Mouse (Mus musculus): ENCODE measurements at regions not wholly inside any gene's neighbourhood (a gene's known extent, or its start where the extent isn't known, plus 50 kb on each side); places are given as distances from the start of the nearest gene placed in this dataset.

- in situ Hi-C loops (cut with MboI, MseI): no loop called here
These were observed 76.8 kb upstream of the Sfrp2 start for GRCm38 (mm10) chr3:83689068-83689976.

- in situ Hi-C loops (cut with MboI, MseI): no loop called here
These were observed 71.6 kb upstream of the Sfrp2 start for GRCm38 (mm10) chr3:83694505-83694904.

- in situ Hi-C loops (cut with MboI, MseI): no loop called here
These were observed 66.4 kb upstream of the Sfrp2 start for GRCm38 (mm10) chr3:83699751-83700150.

DNA sequence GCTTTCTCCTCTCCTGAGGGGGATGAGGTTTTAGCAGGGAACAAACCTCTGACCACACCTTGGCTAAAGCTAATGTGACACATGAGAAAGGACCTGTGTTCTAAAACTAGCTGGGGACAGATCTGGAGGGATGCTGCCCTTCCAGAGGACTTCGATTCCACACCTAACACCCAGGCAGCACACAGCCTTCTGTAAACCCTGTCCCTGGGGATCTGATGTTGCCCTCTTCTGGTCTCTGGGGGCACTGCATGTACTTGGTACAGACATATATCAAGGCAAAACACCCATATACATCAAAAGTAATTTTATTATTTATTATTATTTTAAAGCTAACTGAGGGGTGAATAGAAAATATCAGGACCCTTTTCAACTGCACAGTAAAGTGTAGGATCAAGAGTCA is 65.0 kb upstream of the Sfrp2 start:
- in situ Hi-C loops (cut with MboI, MseI): no loop called here

DNA sequence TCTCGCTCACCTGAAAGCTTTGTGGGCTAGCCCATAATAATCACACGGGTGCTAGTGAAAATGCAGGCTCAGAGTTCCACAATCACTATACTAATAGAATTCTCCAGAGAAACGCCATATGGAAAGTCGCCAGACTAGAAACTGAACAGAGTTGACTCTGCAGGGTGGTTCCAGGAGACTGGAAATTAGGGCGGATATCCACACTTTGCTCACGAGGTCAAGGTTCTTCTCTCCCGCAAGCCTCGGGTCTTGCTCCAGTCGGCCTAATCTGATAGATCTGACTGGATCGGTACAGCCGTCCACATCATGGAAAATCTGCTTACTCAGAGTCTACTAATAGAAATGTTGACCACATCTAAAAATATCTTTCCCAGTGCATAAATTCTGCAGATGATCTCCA is 61.6 kb upstream of the Sfrp2 start:
- in situ Hi-C loops (cut with MboI, MseI): no loop called here

GRCm38 (mm10) chr3:83705253-83705652 is 60.9 kb upstream of the Sfrp2 start:
- in situ Hi-C loops (cut with MboI, MseI): loop anchor here (5.0 kb wide), 1 partner anchor 57 kb away; no protein-coding TSS in a partner anchor

DNA sequence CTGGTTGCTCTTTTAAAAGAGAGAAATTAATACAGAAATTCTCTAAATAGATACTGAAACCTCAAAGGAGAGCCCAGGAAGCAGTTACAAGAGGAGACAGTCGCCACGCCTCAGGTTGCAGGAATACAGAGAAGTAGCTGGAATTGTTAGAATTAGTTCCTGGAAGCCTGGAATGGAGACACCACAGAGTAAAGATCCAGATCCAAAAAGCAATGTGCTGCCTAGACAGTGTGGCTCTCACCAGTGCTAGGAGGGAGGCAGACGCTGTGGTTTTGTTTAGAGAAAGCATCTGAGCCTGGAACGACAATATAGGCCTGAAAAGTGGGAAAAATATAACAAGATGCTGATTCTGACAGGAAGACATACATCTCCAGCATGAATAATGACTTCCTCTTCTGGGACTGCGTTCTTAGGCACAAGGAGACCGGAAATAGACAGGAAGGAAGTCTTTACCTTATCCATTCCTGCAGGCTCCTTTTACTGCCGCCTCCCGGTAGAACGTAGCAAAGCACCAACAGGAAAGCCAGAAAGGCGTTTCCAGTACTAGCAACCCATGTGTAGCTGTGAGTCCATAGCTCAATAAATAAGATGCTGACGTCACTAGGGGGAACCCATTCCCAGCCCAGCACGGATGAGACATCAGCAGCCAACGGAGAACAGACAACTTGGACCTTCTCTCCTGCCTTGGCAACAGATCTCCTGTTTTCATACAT is 59.4 kb upstream of the Sfrp2 start:
- in situ Hi-C loops (cut with MboI, MseI): loop anchor here (5.0 kb wide), 1 partner anchor 56 kb away; no protein-coding TSS in a partner anchor

GRCm38 (mm10) chr3:83707278-83707677 is 58.8 kb upstream of the Sfrp2 start:
- in situ Hi-C loops (cut with MboI, MseI): loop anchor here (5.0 kb wide), 1 partner anchor 55 kb away; no protein-coding TSS in a partner anchor

DNA sequence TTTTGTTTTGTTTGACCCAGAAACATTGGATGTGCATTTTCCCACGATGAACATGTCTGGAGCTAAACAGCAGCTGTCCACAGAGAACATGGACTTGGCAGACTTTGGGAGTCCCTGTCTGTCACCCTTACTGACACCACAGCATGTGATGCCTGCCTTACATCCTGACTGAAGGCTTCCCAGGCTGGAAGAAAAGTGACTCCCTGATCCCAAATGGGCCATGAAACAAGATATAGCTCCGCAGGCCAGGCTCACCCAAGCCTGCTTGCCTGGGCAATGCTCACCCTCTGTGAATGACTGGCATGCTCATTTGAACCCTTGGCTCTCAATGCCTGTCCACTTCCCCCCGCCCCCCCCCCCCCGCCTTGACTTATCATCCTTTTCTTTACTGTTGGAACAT is 57.1 kb upstream of the Sfrp2 start:
- in situ Hi-C loops (cut with MboI, MseI): loop anchor here (5.0 kb wide), 1 partner anchor 53 kb away; no protein-coding TSS in a partner anchor

DNA sequence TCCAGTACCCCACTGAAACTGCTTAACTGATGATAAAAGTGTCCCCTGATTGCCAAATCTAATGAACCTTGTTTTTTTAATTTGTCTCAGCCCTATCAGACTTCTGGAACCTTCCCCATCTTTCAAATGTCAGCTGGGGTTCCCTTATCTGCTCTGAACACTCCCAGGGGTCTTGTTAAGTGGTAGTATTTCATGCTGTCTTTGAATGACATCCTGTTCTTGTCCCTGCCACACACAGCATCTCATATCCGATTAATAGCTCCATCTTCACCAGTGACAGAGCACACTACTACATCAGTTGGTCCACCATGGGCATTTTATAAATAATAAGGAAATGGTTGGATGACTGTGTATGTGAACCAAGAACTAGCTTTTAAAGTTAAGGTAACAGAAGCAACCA is 56.6 kb upstream of the Sfrp2 start:
- in situ Hi-C loops (cut with MboI, MseI): loop anchor here (5.0 kb wide), 1 partner anchor 53 kb away; no protein-coding TSS in a partner anchor

DNA sequence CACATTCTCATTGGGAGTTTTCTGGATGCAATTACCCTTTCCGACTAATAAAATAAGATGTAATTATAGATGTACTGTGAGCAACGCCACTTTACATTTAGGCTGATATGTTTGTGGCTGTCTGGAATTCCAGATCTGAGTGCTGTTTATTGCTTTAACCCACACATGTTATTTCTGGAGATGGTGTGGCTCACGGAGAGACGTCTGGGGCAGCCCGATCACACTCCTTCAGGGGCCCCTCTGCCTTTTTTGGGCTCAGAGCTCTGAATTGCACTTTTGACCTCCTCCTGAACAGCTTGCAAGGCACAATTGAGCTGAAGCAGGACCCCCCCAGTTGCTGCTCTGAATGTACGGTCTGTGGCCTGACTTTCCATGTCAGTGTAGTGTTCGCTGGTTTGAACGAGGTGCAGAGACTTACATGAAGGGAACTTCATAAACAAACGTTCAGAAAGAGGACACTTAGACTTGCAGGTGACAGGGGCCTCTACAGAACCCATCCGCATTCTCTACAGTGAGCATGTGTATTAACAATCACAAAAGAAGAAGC is 55.1 kb upstream of the Sfrp2 start:
- in situ Hi-C loops (cut with MboI, MseI): no loop called here

- in situ Hi-C loops (cut with MboI, MseI): no loop called here
These were observed 53.8 kb upstream of the Sfrp2 start for GRCm38 (mm10) chr3:83712355-83712754.

DNA sequence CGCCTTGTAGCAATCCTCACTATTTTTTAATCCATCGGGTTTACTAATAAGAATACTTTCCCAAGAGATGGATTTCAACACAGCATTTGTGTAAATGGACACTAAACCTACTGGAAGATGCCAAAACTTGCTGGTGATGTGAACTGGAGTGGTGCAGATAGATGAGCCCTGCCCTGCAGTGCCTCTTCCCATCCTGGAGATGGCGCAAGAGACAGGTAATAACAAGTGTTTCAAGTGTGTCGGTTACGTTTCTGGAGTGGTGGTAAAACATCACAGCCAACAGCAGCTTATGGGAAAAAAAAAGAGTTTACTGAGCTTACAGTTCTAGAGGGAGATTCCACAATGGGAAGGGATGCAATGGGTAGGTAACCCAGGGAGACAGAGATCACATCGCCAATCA is 51.5 kb upstream of the Sfrp2 start:
- in situ Hi-C loops (cut with MboI, MseI): no loop called here

Data from T-helper 2 cell (primary cell).